Mouse (Mus musculus) small intestine, adult 2 months (tissue): ENCODE results near the gene Cyp51. TPM values are rescaled to one million over a fixed set of nuclear protein-coding genes. Genes with fewer than 3 reads are reported as not detected.
"Not testable (repeated sequence)": the region's sequence is repeated elsewhere in the genome, so short reads cannot be mapped to it uniquely, and the experiment has no call there.

Experiments used
- H3K27ac ChIP-seq: fragments of 200-500 bp; 2 replicates; pipeline ENCODE4 v1.5.1; 2012; ENCODE audit warnings: low read depth, low read length, control low read depth, inconsistent platforms; ENCODE audit not compliant: insufficient read depth
- H3K27me3 ChIP-seq: fragments of 200-500 bp; 2 replicates; pipeline ENCODE4 v1.6.1; 2012; ENCODE audit warnings: mild to moderate bottlenecking, moderate library complexity, low read length, inconsistent platforms; ENCODE audit not compliant: control insufficient read depth, insufficient read depth
- H3K36me3 ChIP-seq: fragments of 200-500 bp; 2 replicates; pipeline ENCODE4 v1.6.1; 2012; ENCODE audit warnings: mild to moderate bottlenecking, low read length, control low read depth, inconsistent platforms; ENCODE audit not compliant: control insufficient read depth, insufficient read depth
- H3K4me1 ChIP-seq: fragments of 200-500 bp; 2 replicates; pipeline ENCODE4 v1.6.1; 2012; ENCODE audit warnings: low read length, inconsistent platforms, mixed read lengths; ENCODE audit not compliant: control insufficient read depth, insufficient read depth, insufficient read length
- H3K4me3 ChIP-seq: fragments of 200-500 bp; 2 replicates; pipeline ENCODE4 v1.5.1; 2012; ENCODE audit warnings: low read depth, mild to moderate bottlenecking, control low read depth, inconsistent platforms, low read length, moderate library complexity
- CTCF ChIP-seq: fragments of 200-500 bp; IDR thresholded peaks from 2 replicates; pipeline ENCODE4 v1.5.1; 2012; ENCODE audit warnings: low read depth, mild to moderate bottlenecking, control low read depth, inconsistent platforms, low read length, moderate library complexity, mixed read lengths; ENCODE audit not compliant: insufficient replicate concordance, insufficient read length; ENCODE audit errors: extremely low read depth
- POLR2A ChIP-seq: fragments of 200-500 bp; IDR thresholded peaks from 2 replicates; pipeline ENCODE4 v1.6.1; 2012; ENCODE audit warnings: low read depth, mild to moderate bottlenecking, control low read depth, inconsistent platforms, low read length, moderate library complexity
- WGBS: fragments of 180-500 bp; shearing (Covaris S2); methylation state at CpG from one replicate; pipeline ENCODE4 v1.1.7; 2018; 5-methylcytosine and 5-hydroxymethylcytosine counted together
- polyA plus RNA-seq: library from polyadenylated mRNA; depleted of rRNA; stranded (reverse); fragments of >200 nt; gene quantifications from 2 replicates; pipeline ENCODE4 v1.2.3, GENCODE M21; 2012; rRNA removed

Cyp51 gene
- polyA plus RNA-seq, result 37.8 and 45.4 TPM in 2 replicates

GRCm38 (mm10) chr5:4104341-4105040, at the start of gene Cyp51:
Gene Cyp51, minus strand, starts transcription at chr5:4104746.
- under 1% methylated on average over 59 of the region's 59 CpGs for WGBS
- peaks cover 5% of the 10 kb centered on the region; the same call in 1 of the 2 replicates for H3K4me1 ChIP-seq
- H3K36me3 ChIP-seq, result peaks cover 17% of the 10 kb centered on the region
- H3K27ac ChIP-seq, result peak within 1 kb of the TSS; percentile 97
- no peaks in the 10 kb centered on the region for H3K27me3 ChIP-seq
- peak within 1 kb of the TSS; percentile 97 for H3K4me3 ChIP-seq
- TF ChIP-seq CTCF, result no peak
- peak; percentile 37 for TF ChIP-seq POLR2A

- no peak overlapping the region for H3K4me3 ChIP-seq
- H3K27ac ChIP-seq, result no peak overlapping the region
- no peaks in the 10 kb centered on the region for H3K4me1 ChIP-seq
- H3K36me3 ChIP-seq, result no peaks in the 10 kb centered on the region
- TF ChIP-seq POLR2A (no peak), CTCF (no peak)
- H3K27me3 ChIP-seq, result no peaks in the 10 kb centered on the region
- 87% methylated on average over 5 of the region's 5 CpGs for WGBS
Measured at GRCm38 (mm10) chr5:4112570-4113098, 8.1 kb upstream of the Cyp51 start.

GRCm38 (mm10) chr5:4107056-4107455, 2.5 kb upstream of the Cyp51 start:
- not testable (repeated sequence) for H3K27me3 ChIP-seq, H3K27ac ChIP-seq, H3K36me3 ChIP-seq, H3K4me1 ChIP-seq, H3K4me3 ChIP-seq
- WGBS, result 71% methylated on average over 7 of the region's 7 CpGs

GRCm38 (mm10) chr5:4105651-4106186, 1.2 kb upstream of the Cyp51 start:
- H3K27ac ChIP-seq, result no peak overlapping the region
- TF ChIP-seq CTCF, result no peak
- no peak for TF ChIP-seq POLR2A
- peaks cover 5% of the 10 kb centered on the region; the same call in 1 of the 2 replicates for H3K4me1 ChIP-seq
- H3K27me3 ChIP-seq, result no peaks in the 10 kb centered on the region
- WGBS, result 95% methylated on average over 2 of the region's 2 CpGs
- H3K36me3 ChIP-seq, result peaks cover 9% of the 10 kb centered on the region
- H3K4me3 ChIP-seq, result no peak overlapping the region

- Histone ChIP-seq H3K27me3 (no peaks in the 10 kb centered on the region), H3K36me3 (peaks cover 23% of the 10 kb centered on the region), H3K27ac (peak overlapping the region; percentile 97), H3K4me1 (peaks cover 5% of the 10 kb centered on the region; the same call in 1 of the 2 replicates), H3K4me3 (peak overlapping the region; percentile 97)
- TF ChIP-seq POLR2A, result no peak
- TF ChIP-seq CTCF, result no peak
- under 1% methylated on average over 41 of the region's 41 CpGs for WGBS
Measured at GRCm38 (mm10) chr5:4103626-4104340, 763 bp downstream of the Cyp51 start.

- 90% methylated on average over 2 of the region's 2 CpGs for WGBS
- TF ChIP-seq POLR2A, result no peak
- TF ChIP-seq CTCF, result no peak
- Histone ChIP-seq H3K36me3 (peaks cover 23% of the 10 kb centered on the region), H3K4me3 (no peak overlapping the region), H3K27ac (no peak overlapping the region), H3K4me1 (peaks cover 5% of the 10 kb centered on the region; the same call in 1 of the 2 replicates), H3K27me3 (no peaks in the 10 kb centered on the region)
Measured at GRCm38 (mm10) chr5:4101770-4102169, 2.8 kb downstream of the Cyp51 start.

GRCm38 (mm10) chr5:4101031-4101430, 3.5 kb downstream of the Cyp51 start:
- TF ChIP-seq CTCF (no peak), POLR2A (no peak)
- no peak overlapping the region for H3K27ac ChIP-seq
- WGBS, result 86% methylated on average over 4 of the region's 4 CpGs

More at GRCm38 (mm10) chr5:4101031-4101430, 3.5 kb downstream of the Cyp51 start:
- Histone ChIP-seq H3K4me1 (peaks cover 5% of the 10 kb centered on the region; the same call in 1 of the 2 replicates), H3K36me3 (peaks cover 23% of the 10 kb centered on the region), H3K4me3 (no peak overlapping the region), H3K27me3 (no peaks in the 10 kb centered on the region)
